Mouse (Mus musculus) adrenal gland (tissue): ENCODE data around the gene Clpsl2.
"Not testable (repeated sequence)": the region's sequence is repeated elsewhere in the genome, so short reads cannot be mapped to it uniquely, and the experiment has no call there.

ENCODE experiments used
- intact Hi-C: fragments of 180-260 bp; cut with DNase I; formaldehyde crosslinking; loops from one replicate; pipeline ENCODE4 v1.15.1; 2025

Gene Clpsl2

DNA sequence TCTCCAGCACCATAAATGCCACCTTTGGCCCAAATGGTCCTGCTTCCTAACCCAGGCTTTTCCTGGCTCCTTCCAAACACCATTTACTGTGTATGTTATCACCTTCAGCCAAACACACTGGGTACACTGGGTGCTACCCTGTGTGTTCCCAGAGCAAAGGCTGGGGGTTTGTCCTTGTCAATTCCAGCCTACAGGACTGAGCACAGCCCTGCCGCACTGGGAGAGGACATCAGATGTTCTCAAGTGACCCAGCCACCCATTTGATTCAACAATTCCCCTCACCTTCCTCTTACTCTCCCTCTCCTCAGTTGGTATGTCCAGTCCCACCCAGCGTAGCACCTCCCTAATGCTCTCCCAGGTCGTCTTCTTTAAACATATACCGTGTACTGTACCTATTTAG lies 28.6 kb upstream of the Clpsl2 start:
- intact Hi-C loops, result no loop called here

GRCm38 (mm10) chr17:28521071-28521726 lies 28.0 kb upstream of the Clpsl2 start:
- intact Hi-C loops, result no loop called here

- intact Hi-C loops, result no loop called here
These were observed 27.3 kb upstream of the Clpsl2 start for GRCm38 (mm10) chr17:28521920-28522319.

DNA sequence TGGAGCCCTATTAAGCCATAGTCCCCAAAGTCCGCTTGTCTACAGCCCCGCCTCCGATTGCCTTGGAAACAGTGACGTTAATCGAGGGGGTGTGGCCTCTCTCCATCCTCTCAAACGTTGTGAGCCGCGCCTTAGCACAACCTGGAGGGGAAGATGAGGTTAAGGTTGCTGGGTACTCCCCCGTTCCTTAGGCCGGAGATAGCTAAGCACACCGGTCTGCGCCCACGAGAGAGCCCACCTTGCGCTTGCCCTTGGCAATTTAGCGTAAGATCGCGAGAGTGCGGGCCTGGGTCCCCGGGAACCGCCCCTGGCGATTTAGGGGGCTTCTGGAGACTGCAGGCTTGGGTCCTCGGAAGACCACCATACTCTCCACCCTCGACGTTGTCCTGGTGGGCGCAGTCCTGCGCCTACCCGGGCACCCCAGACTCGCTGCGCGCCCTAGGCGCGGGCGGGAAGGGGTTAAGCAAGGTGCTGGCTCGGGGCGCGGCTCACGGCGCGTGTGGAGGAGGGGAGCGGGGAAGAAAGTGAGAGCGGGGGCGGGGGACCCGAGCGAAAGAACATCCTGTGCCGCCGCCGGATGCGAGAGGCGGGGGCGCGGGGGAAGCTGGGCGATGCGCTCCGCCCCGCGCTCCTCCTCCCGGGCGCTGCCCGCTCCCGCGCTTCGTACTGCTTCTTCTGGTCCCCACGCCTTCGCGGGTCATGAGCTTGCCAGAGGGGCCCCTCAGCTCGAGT lies 26.4 kb upstream of the Clpsl2 start:
- intact Hi-C loops, result no loop called here

- intact Hi-C loops, result no loop called here
These were observed 25.7 kb upstream of the Clpsl2 start for GRCm38 (mm10) chr17:28523355-28524008.

GRCm38 (mm10) chr17:28524009-28524695 lies 25.1 kb upstream of the Clpsl2 start:
- intact Hi-C loops, result no loop called here

- intact Hi-C loops, result loop anchor here (5.0 kb wide), 3 partner anchors 38 to 138 kb away; no protein-coding TSS in a partner anchor
These were observed 24.3 kb upstream of the Clpsl2 start for GRCm38 (mm10) chr17:28524831-28525430.

GRCm38 (mm10) chr17:28527184-28528042 lies 21.8 kb upstream of the Clpsl2 start:
- intact Hi-C loops, result loop anchor here (1.0 to 5.0 kb wide), 4 partner anchors 40 to 140 kb away; no protein-coding TSS in a partner anchor

- intact Hi-C loops, result loop anchor here (1.0 to 5.0 kb wide), 4 partner anchors 41 to 141 kb away; no protein-coding TSS in a partner anchor
These were observed 21.2 kb upstream of the Clpsl2 start for GRCm38 (mm10) chr17:28528043-28528351.

- intact Hi-C loops, result loop anchor here (5.0 kb wide), 3 partner anchors 42 to 142 kb away; no protein-coding TSS in a partner anchor
These were observed 20.1 kb upstream of the Clpsl2 start for GRCm38 (mm10) chr17:28529116-28529515.

- intact Hi-C loops, result no loop called here
These were observed 18.7 kb upstream of the Clpsl2 start, which contains the start of gene Armc12 for GRCm38 (mm10) chr17:28530506-28530905. Armc12 (plus strand) TSS chr17:28530806.

DNA sequence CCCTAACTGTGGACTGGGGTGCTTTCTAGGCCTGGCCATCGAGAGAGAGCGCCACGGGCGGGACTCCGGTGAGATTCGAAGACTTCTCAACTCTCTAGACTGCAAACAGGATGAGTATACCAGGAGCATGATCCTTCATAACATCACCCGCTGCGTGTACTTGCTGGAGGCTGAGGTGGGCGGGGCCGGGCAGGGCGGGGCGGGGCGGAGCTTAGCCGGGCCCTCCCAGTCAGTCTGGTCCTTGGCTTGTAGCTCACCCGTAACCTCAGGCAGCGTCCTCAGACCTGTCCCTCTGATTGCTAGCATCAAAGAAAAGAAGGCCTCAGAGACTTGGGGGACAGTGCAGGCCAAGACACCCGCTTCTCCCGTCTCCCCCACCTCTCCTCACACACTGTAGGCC lies 17.3 kb upstream of the Clpsl2 start:
- intact Hi-C loops, result no loop called here

- intact Hi-C loops, result no loop called here
These were observed 16.7 kb upstream of the Clpsl2 start for GRCm38 (mm10) chr17:28532557-28532956.

DNA sequence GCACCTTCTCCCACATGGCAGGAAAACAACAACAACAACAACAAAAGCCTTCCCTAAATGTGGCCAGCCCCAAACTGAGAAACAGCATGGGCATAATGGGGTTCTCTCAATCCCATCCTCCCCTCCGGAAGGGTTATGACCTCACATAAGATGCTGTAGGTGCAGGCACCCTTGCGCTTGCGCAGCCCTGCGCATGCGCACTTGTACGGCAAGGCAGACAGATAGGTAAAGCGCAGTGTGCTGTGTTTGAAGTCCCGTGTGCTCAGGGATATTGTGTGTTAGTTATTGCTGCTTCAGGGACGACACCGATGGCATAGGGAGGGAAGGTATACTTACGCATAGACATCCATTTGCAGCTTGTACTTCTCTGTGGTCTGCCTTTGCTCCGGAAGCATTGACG lies 15.9 kb upstream of the Clpsl2 start:
- intact Hi-C loops, result no loop called here

- intact Hi-C loops, result no loop called here
These were observed 11.3 kb upstream of the Clpsl2 start for GRCm38 (mm10) chr17:28537881-28538280.

- intact Hi-C loops, result loop anchor here (5.0 kb wide), 1 partner anchor 95 kb away; no protein-coding TSS in a partner anchor
These were observed 2.3 kb upstream of the Clpsl2 start for GRCm38 (mm10) chr17:28546925-28547324.

- intact Hi-C loops, result loop anchor here (5.0 kb wide), 1 partner anchor 94 kb away; no protein-coding TSS in a partner anchor
These were observed 661 bp upstream of the Clpsl2 start for GRCm38 (mm10) chr17:28548550-28548949.

DNA sequence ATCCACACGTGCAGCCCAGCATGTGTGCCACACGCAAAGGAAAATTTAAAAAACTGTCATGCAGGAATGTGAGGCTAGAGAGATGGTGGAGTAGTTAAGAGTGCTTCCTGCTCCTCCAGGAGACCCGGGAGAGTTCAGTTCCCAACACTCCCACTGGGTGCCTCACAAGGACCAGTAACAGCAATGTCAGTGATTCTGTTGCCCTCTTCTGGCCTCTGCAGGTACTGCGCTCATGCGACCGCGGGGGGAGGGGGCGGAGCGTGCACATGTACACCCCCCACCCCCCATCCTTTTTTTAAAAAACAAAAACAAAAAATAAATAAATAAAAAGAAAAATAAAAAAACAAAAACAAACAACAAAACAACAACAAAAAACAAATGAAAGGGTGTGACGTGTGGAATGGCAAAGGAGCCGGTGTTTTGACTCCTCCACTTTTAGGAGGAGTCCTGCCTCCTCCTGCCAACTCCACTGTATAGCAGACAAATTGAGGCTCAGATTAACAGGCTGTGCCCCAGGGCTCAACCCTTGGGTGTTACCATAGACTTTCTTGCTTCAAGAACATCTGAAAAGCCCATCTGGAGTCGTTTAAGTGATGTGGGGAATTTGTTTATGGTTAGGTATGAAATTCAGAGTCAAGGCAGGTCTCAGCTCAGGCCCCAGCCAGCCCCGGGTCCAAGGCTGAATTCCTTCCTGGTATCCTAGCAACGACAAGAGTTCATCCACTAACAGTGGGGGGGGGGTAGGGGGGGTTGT lies 4.0 kb downstream of the Clpsl2 start:
- intact Hi-C loops, result no loop called here

DNA sequence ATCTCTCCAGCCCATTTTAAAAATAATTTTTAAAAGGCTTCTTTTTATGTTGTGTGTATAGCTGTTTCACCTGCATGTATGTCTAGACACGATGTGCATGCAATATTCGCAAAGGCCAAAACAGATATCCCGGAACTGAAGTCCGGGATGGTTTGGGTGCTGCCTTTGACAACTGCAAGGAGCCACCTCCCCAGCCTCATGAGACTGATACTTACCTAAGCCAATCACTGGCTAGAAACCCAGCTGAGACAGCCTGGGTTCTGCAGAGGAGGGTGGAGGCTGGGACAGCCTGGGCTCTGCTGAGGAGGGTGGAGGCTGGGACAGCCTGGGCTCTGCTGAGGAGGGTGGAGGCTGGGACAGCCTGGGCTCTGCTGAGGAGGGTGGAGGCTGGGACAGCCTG lies 4.8 kb downstream of the Clpsl2 start:
- intact Hi-C loops, result not testable (repeated sequence)
